Mouse (Mus musculus): Measurements from ENCODE around the gene Nmnat1. TPM values are rescaled to one million over a fixed set of nuclear protein-coding genes. Genes with fewer than 3 reads are reported as not detected.

Nmnat1 gene
- polyA plus RNA-seq, 1 experiment from 2014 or later, result 12.0 TPM

Other genes starting within 250 kb of the Nmnat1 start
- 60.1 and 62.9 TPM in 2 replicates for gene Kif1b, start 177.5 kb downstream of the Nmnat1 start, polyA plus RNA-seq (2016; fragmentation: Nextera tagmentation; extraction: Ambion mirVana)
- gene Ube4b, start 58.5 kb downstream of the Nmnat1 start, polyA plus RNA-seq (2016; fragmentation: Nextera tagmentation; extraction: Ambion mirVana), result 50.3 and 58.3 TPM in 2 replicates
- 2.4 and 3.4 TPM in 2 replicates for gene Rbp7, start 30.2 kb downstream of the Nmnat1 start, polyA plus RNA-seq (2016; fragmentation: Nextera tagmentation; extraction: Ambion mirVana)
- gene Tmem274, start 7.8 kb downstream of the Nmnat1 start, polyA plus RNA-seq (2016; fragmentation: Nextera tagmentation; extraction: Ambion mirVana), result 0.29 and 0.33 TPM in 2 replicates
- 32.1 and 40.9 TPM in 2 replicates for gene Lzic, start within 50 bp of the Nmnat1 start, polyA plus RNA-seq (2016; fragmentation: Nextera tagmentation; extraction: Ambion mirVana)
- 38.5 and 39.3 TPM in 2 replicates for gene Ctnnbip1, start 33.0 kb upstream of the Nmnat1 start, polyA plus RNA-seq (2016; fragmentation: Nextera tagmentation; extraction: Ambion mirVana)
- 38.3 and 38.9 TPM in 2 replicates for gene Clstn1, start 101.3 kb upstream of the Nmnat1 start, polyA plus RNA-seq (2016; fragmentation: Nextera tagmentation; extraction: Ambion mirVana)
- gene Pik3cd, start 217.4 kb upstream of the Nmnat1 start, polyA plus RNA-seq (2016; fragmentation: Nextera tagmentation; extraction: Ambion mirVana), result 3.5 and 3.7 TPM in 2 replicates

Measured in heart, embryonic 12.5 days (tissue).